Mouse (Mus musculus) bone marrow, adult 2 months (tissue): ENCODE data around the gene Slc11a2.

Experiments used
- CTCF ChIP-seq: fragments of 200-500 bp; IDR thresholded peaks from 2 replicates; pipeline ENCODE4 v1.5.1; 2011; ENCODE audit warnings: low read length, control low read depth; ENCODE audit not compliant: control insufficient read depth, insufficient read depth
- POLR2A ChIP-seq: fragments of 200-500 bp; IDR thresholded peaks from 2 replicates; pipeline ENCODE4 v1.6.1; 2011; ENCODE audit warnings: low read depth, mild to moderate bottlenecking, control low read depth, low read length, borderline replicate concordance; ENCODE audit not compliant: control insufficient read depth

DNA sequence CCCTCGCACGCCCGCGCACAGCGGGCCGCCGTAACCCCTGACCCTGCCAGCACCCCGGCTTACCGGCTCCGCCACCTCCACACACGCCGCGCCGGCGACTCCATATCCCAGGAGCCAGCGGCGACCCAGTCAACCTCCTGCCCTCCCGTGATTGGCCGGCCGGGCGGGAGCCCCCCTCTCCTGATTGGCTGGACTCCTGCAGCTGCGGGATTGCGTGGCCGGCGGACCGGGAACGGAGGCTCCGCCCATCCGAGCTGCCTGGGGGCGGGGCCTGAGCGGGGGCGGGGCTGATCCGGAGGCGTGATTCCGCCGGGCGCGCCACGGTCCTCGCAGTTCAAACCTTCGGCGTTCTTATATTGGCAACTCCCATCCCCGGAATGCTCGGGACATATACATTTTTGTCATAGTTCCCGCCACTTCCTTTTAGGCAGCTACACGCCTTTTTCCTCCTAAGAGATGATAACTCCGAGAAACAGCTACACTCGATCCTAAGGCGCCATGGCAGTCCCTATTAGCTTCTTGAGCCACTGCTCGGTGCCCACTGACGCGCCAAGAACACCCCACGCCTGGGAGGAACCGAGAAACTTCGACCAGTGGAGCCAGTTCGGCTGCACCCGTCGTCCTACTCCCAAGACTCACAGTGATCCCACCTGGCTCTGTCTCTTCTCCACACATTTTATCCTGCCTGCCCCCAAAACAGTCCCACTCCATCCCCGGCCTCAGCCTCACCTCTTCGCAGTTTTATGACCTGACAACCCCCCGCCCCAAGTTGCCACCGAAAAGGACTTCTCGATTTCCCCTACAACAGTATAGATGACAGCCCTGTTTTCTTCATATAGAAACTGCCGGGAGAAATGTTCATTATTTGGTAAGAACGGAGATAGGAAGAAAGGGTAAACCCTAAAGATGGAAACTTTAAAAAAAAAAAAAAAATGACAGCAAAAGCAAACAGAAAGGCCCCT, 1.7 kb downstream of the Slc11a2 start:
- TF ChIP-seq CTCF (no peak), POLR2A (peak; percentile 97)
